Mouse (Mus musculus) megakaryocyte progenitor cell, adult 5-6 weeks (primary cell): Measurements from ENCODE around the gene Gm4312. TPM values are rescaled to one million over a fixed set of nuclear protein-coding genes. Genes with fewer than 3 reads are reported as not detected.
"Not testable (repeated sequence)": the region's sequence is repeated elsewhere in the genome, so short reads cannot be mapped to it uniquely, and the experiment has no call there.

Experiments used
- ATAC-seq: replicated peaks from 2 replicates; pipeline ENCODE4 v1.8.0; 2016; ENCODE audit warnings: mild to moderate bottlenecking, moderate TSS enrichment, inconsistent platforms; ENCODE audit not compliant: poor library complexity
- total RNA-seq, 2 experiments: library from RNA; stranded (forward) in 1 of 2; stranded (reverse) in 1 of 2; fragments of 157-497, 149-512 nt in 1 of 2; fragments of 200-1000 nt in 1 of 2; gene quantifications; 2 replicates each; pipeline versions ENCODE4 v1.2.3 to v1.2.4; 2015 to 2017

The Gm4312 gene
- total RNA-seq (2015) (not detected in 2 replicates), total RNA-seq (2017) (not detected in 2 replicates)

- not testable (repeated sequence) for ATAC-seq
These were observed at the start of gene Gm4312 for GRCm38 (mm10) chr10:100382460-100382859. Gene Gm4312 (minus strand): TSS chr10:100382560.

GRCm38 (mm10) chr10:100427592-100427991 is 45.2 kb upstream of the Gm4312 start:
- ATAC-seq, result no peak

- ATAC-seq, result no peak
These were observed 33.2 kb upstream of the Gm4312 start for GRCm38 (mm10) chr10:100415566-100415965.

- not testable (repeated sequence) for ATAC-seq
These were observed 19.9 kb upstream of the Gm4312 start for GRCm38 (mm10) chr10:100402301-100402700.

- not testable (repeated sequence) for ATAC-seq
These were observed 21.3 kb downstream of the Gm4312 start, which contains the start of gene Gm4307 for GRCm38 (mm10) chr10:100361038-100361437. Gene Gm4307 (plus strand): TSS chr10:100361338.

GRCm38 (mm10) chr10:100356841-100357240 is 25.5 kb downstream of the Gm4312 start:
- not testable (repeated sequence) for ATAC-seq

- not testable (repeated sequence) for ATAC-seq
These were observed 31.6 kb downstream of the Gm4312 start, which contains the start of gene Gm4305 for GRCm38 (mm10) chr10:100350793-100351192. Gene Gm4305 (plus strand): TSS chr10:100351093.

- ATAC-seq, result not testable (repeated sequence)
These were observed 36.7 kb downstream of the Gm4312 start, which contains the start of gene Gm4303 for GRCm38 (mm10) chr10:100345672-100346071. Gene Gm4303 (plus strand): TSS chr10:100345972.

GRCm38 (mm10) chr10:100340536-100340935 is 41.8 kb downstream of the Gm4312 start, which contains the start of gene Gm4302:
Gene Gm4302 (plus strand): TSS chr10:100340836.
- ATAC-seq, result not testable (repeated sequence)

- ATAC-seq, result not testable (repeated sequence)
These were observed 47.0 kb downstream of the Gm4312 start, which contains the start of gene Gm4301 for GRCm38 (mm10) chr10:100335376-100335775. Gene Gm4301 (plus strand): TSS chr10:100335676.

Other genes with a start within 250 kb of the Gm4312 start
- gene Gm4301, start 46.9 kb downstream of the Gm4312 start, total RNA-seq (2015), result not detected in 2 replicates
- gene Gm4301, start 46.9 kb downstream of the Gm4312 start, total RNA-seq (2017), result not detected in 2 replicates
- not detected in 2 replicates for gene Gm4302, start 41.7 kb downstream of the Gm4312 start, total RNA-seq (2015)
- not detected in 2 replicates for gene Gm4302, start 41.7 kb downstream of the Gm4312 start, total RNA-seq (2017)
- not detected in 2 replicates for gene Gm4303, start 36.6 kb downstream of the Gm4312 start, total RNA-seq (2015)
- gene Gm4303, start 36.6 kb downstream of the Gm4312 start, total RNA-seq (2017), result not detected in 2 replicates
- not detected in 2 replicates for gene Gm4305, start 31.5 kb downstream of the Gm4312 start, total RNA-seq (2015)
- gene Gm4305, start 31.5 kb downstream of the Gm4312 start, total RNA-seq (2017), result not detected in 2 replicates
- gene Gm4307, start 21.2 kb downstream of the Gm4312 start, total RNA-seq (2015), result not detected in 2 replicates
- not detected in 2 replicates for gene Gm4307, start 21.2 kb downstream of the Gm4312 start, total RNA-seq (2017)
- gene Tmtc3, start 104.8 kb upstream of the Gm4312 start, total RNA-seq (2015), result 22.8 and 26.0 TPM in 2 replicates
- gene Tmtc3, start 104.8 kb upstream of the Gm4312 start, total RNA-seq (2017), result 4.8 and 6.6 TPM in 2 replicates
- 9.3 and 19.4 TPM in 2 replicates for gene Cep290, start 105.0 kb upstream of the Gm4312 start, total RNA-seq (2015)
- 9.3 and 13.5 TPM in 2 replicates for gene Cep290, start 105.0 kb upstream of the Gm4312 start, total RNA-seq (2017)
- gene 4930430F08Rik, start 207.9 kb upstream of the Gm4312 start, total RNA-seq (2015), result 11.4 and 13.3 TPM in 2 replicates
- gene 4930430F08Rik, start 207.9 kb upstream of the Gm4312 start, total RNA-seq (2017), result 11.6 and 12.2 TPM in 2 replicates
- gene 1700017N19Rik, start 207.9 kb upstream of the Gm4312 start, total RNA-seq (2015), result not detected in 2 replicates
- gene 1700017N19Rik, start 207.9 kb upstream of the Gm4312 start, total RNA-seq (2017), result not detected in 2 replicates